Mouse (Mus musculus) MEL (cell line): ENCODE results near the gene Tnfrsf1a. TPM values are rescaled to one million over a fixed set of nuclear protein-coding genes. Genes with fewer than 3 reads are reported as not detected.

Experiments
- DNase-seq: peaks from one replicate; pipeline ENCODE4 v3.0.0; 2011; ENCODE audit warnings: low read depth, low spot score
- H3K27ac ChIP-seq: 2 replicates; pipeline ENCODE4 v1.5.1; 2012; ENCODE audit warnings: low read depth, mild to moderate bottlenecking, control low read depth, low read length, moderate library complexity; ENCODE audit not compliant: control insufficient read depth
- H3K27me3 ChIP-seq, 2 experiments: fragments of 150-350 bp in 1 of 2; sonication (generic) in 1 of 2; 2 replicates each; pipeline ENCODE4 v1.6.1; 2012; ENCODE audit warnings: low read length in 2 of 2, mild to moderate bottlenecking in 2 of 2, improper control_type of control experiment in 1 of 2, moderate library complexity in 1 of 2; ENCODE audit not compliant: insufficient read depth in 2 of 2, control insufficient read depth in 1 of 2
- H3K36me3 ChIP-seq, 2 experiments: 2 replicates each; pipeline ENCODE4 v1.6.1; 2012 to 2014; ENCODE audit warnings: low read length in 2 of 2, improper control_type of control experiment in 1 of 2, inconsistent platforms in 1 of 2, mild to moderate bottlenecking in 1 of 2; ENCODE audit not compliant: insufficient read depth in 2 of 2, control insufficient read depth in 1 of 2
- H3K4me1 ChIP-seq, 2 experiments: fragments of 150-350 bp in 1 of 2; sonication (generic) in 1 of 2; 2 replicates each; pipeline ENCODE4 v1.6.1; 2012; ENCODE audit warnings: low read length in 2 of 2, improper control_type of control experiment in 1 of 2, mild to moderate bottlenecking in 1 of 2; ENCODE audit not compliant: insufficient read depth in 2 of 2, control insufficient read depth in 1 of 2
- H3K4me3 ChIP-seq, 2 experiments: fragments of 150-350 bp in 1 of 2; sonication (generic) in 1 of 2; 2 replicates each; pipeline ENCODE4 v1.5.1; 2012; ENCODE audit warnings: low read depth in 2 of 2, low read length in 2 of 2, mild to moderate bottlenecking in 2 of 2, moderate library complexity in 2 of 2, control low read depth in 1 of 2, improper control_type of control experiment in 1 of 2; ENCODE audit not compliant: control insufficient read depth in 1 of 2, insufficient read depth in 1 of 2
- H3K79me2 ChIP-seq: 2 replicates; pipeline ENCODE4 v1.6.1; 2012; ENCODE audit warnings: mild to moderate bottlenecking, low read length, moderate library complexity; ENCODE audit not compliant: control insufficient read depth, poor library complexity, insufficient read depth
- H3K9ac ChIP-seq: 2 replicates; pipeline ENCODE4 v1.6.1; 2012; ENCODE audit warnings: low read depth, mild to moderate bottlenecking, control low read depth, low read length, moderate library complexity; ENCODE audit not compliant: control insufficient read depth, poor library complexity, severe bottlenecking
- H3K9me3 ChIP-seq: fragments of 150-350 bp; sonication (generic); replicated peaks from 2 replicates; pipeline ENCODE4 v1.6.1; 2012; ENCODE audit warnings: mild to moderate bottlenecking, low read length, improper control_type of control experiment, moderate library complexity; ENCODE audit not compliant: insufficient read depth
- BHLHE40 ChIP-seq: IDR thresholded peaks from 2 replicates; pipeline ENCODE4 v1.6.1; 2012; ENCODE audit warnings: low read depth, mild to moderate bottlenecking, inconsistent platforms, low read length, improper control_type of control experiment, borderline replicate concordance
- CHD1 ChIP-seq: IDR thresholded peaks from 2 replicates; pipeline ENCODE4 v1.6.1; 2012; ENCODE audit warnings: low read depth, mild to moderate bottlenecking, inconsistent platforms, low read length, improper control_type of control experiment
- CTCF ChIP-seq, 3 experiments: IDR thresholded peaks in 2 of 3; conservative IDR thresholded peaks in 1 of 3; 2 replicates each; pipeline ENCODE4 v1.5.1; 2011 to 2012; ENCODE audit warnings: low read length in 3 of 3, low read depth in 2 of 3, mild to moderate bottlenecking in 2 of 3, improper control_type of control experiment in 1 of 3, inconsistent platforms in 1 of 3, mixed read lengths in 1 of 3, moderate library complexity in 1 of 3; ENCODE audit not compliant: control insufficient read depth in 1 of 3, insufficient read depth in 1 of 3, poor library complexity in 1 of 3, severe bottlenecking in 1 of 3
- ELF1 ChIP-seq: IDR thresholded peaks from 2 replicates; pipeline ENCODE4 v1.6.1; 2014; ENCODE audit warnings: low read depth, mild to moderate bottlenecking, inconsistent platforms, low read length, improper control_type of control experiment, moderate library complexity
- EP300 ChIP-seq, 2 experiments: IDR thresholded peaks; 2 replicates each; pipeline ENCODE4 v1.6.1; 2011; ENCODE audit warnings: improper control_type of control experiment in 2 of 2, low read length in 2 of 2, low read depth in 1 of 2, mild to moderate bottlenecking in 1 of 2
- ETS1 ChIP-seq: IDR thresholded peaks from 2 replicates; pipeline ENCODE4 v1.6.1; 2012; ENCODE audit warnings: low read depth, mild to moderate bottlenecking, inconsistent platforms, low read length, improper control_type of control experiment, moderate library complexity
- GATA1 ChIP-seq: IDR thresholded peaks from 2 replicates; pipeline ENCODE4 v1.6.1; 2011; ENCODE audit warnings: low read depth, low read length, improper control_type of control experiment
- KAT2A ChIP-seq: conservative IDR thresholded peaks from 2 replicates; pipeline ENCODE4 v1.6.1; 2012; ENCODE audit warnings: low read depth, low read length, improper control_type of control experiment, inconsistent platforms
- MAZ ChIP-seq: IDR thresholded peaks from 2 replicates; pipeline ENCODE4 v1.6.1; 2012; ENCODE audit warnings: low read depth, mild to moderate bottlenecking, inconsistent platforms, low read length, improper control_type of control experiment
- MEF2A ChIP-seq: IDR thresholded peaks from 2 replicates; pipeline ENCODE4 v1.6.1; 2014; ENCODE audit warnings: low read depth, mild to moderate bottlenecking, inconsistent platforms, low read length, improper control_type of control experiment; ENCODE audit not compliant: poor library complexity, insufficient replicate concordance, severe bottlenecking; ENCODE audit errors: extremely low read depth
- MYB ChIP-seq: IDR thresholded peaks from 2 replicates; pipeline ENCODE4 v1.6.1; 2011; ENCODE audit warnings: mild to moderate bottlenecking, low read depth, low read length, improper control_type of control experiment
- MYC ChIP-seq: IDR thresholded peaks from 2 replicates; pipeline ENCODE4 v1.6.1; 2011; ENCODE audit warnings: low read depth, mild to moderate bottlenecking, low read length, improper control_type of control experiment, moderate library complexity
- NRF1 ChIP-seq: IDR thresholded peaks from 2 replicates; pipeline ENCODE4 v1.6.1; 2014; ENCODE audit warnings: low read depth, mild to moderate bottlenecking, inconsistent platforms, low read length, improper control_type of control experiment, moderate library complexity; ENCODE audit not compliant: poor library complexity, insufficient read depth, severe bottlenecking
- POLR2AphosphoS2 ChIP-seq: IDR thresholded peaks from 2 replicates; pipeline ENCODE4 v1.6.1; 2011; ENCODE audit warnings: low read length, improper control_type of control experiment
- RCOR1 ChIP-seq: IDR thresholded peaks from 2 replicates; pipeline ENCODE4 v1.6.1; 2012; ENCODE audit warnings: low read depth, mild to moderate bottlenecking, inconsistent platforms, low read length, improper control_type of control experiment
- SIN3A ChIP-seq: IDR thresholded peaks from 2 replicates; pipeline ENCODE4 v1.6.1; 2012; ENCODE audit warnings: low read length, improper control_type of control experiment, inconsistent platforms
- SMC3 ChIP-seq: IDR thresholded peaks from 2 replicates; pipeline ENCODE4 v1.6.1; 2011; ENCODE audit warnings: low read depth, low read length, improper control_type of control experiment
- TAL1 ChIP-seq: IDR thresholded peaks from 2 replicates; pipeline ENCODE4 v1.6.1; 2012; ENCODE audit warnings: mild to moderate bottlenecking, inconsistent platforms, low read length, moderate library complexity, mixed read lengths
- TBP ChIP-seq: IDR thresholded peaks from 2 replicates; pipeline ENCODE4 v1.8.0; 2011; ENCODE audit warnings: low read depth, low read length, improper control_type of control experiment
- USF2 ChIP-seq, 2 experiments: IDR thresholded peaks; 2 replicates each; pipeline ENCODE4 v1.6.1; 2011 to 2012; ENCODE audit warnings: improper control_type of control experiment in 2 of 2, low read length in 2 of 2, borderline replicate concordance in 1 of 2, inconsistent platforms in 1 of 2, low read depth in 1 of 2, mild to moderate bottlenecking in 1 of 2; ENCODE audit not compliant: insufficient read depth in 1 of 2
- ZKSCAN1 ChIP-seq: IDR thresholded peaks from 2 replicates; pipeline ENCODE4 v1.6.1; 2012; ENCODE audit warnings: low read depth, mild to moderate bottlenecking, inconsistent platforms, low read length, improper control_type of control experiment, moderate library complexity
- polyA plus RNA-seq, 2 experiments: library from polyadenylated mRNA; stranded (reverse) in 1 of 2; unstranded in 1 of 2; fragments of >175 nt in 1 of 2; fragments of >200 nt in 1 of 2; gene quantifications; 2 replicates each; pipeline versions ENCODE4 v1.2.1 to v1.2.4; 2012; ENCODE audit warnings: low replicate concordance in 2 of 2, low read depth in 1 of 2; ENCODE audit not compliant: insufficient read length in 2 of 2, insufficient read depth in 1 of 2, missing spikeins in 1 of 2
- total RNA-seq: library from RNA; depleted of rRNA; stranded (reverse); fragments of 300-350 nt; gene quantifications from 2 replicates; pipeline ENCODE4 v1.2.3, GENCODE M21; 2012

The Tnfrsf1a gene
- total and polyA plus RNA-seq, 3 experiments: 22.0 to 43.4 TPM; not detected in 1

GRCm38 (mm10) chr6:125349575-125350230 is 541 bp downstream of the Tnfrsf1a start (continued):
- TF ChIP-seq USF2 (IDR thresholded peaks at IDR 0.05; ENCODE audit: borderline replicate concordance in 1 of 2, insufficient read depth in 1 of 2, low read depth in 1 of 2, low read length in 2 of 2) (no peak), TAL1 (no peak), ZKSCAN1 (no peak), CTCF (IDR thresholded peaks at IDR 0.05 in 2 of 3, conservative IDR thresholded peaks at IDR 0.05 in 1 of 3; ENCODE audit: control insufficient read depth in 1 of 3, insufficient read depth in 1 of 3, low read depth in 2 of 3, low read length in 3 of 3, poor library complexity in 1 of 3, severe bottlenecking in 1 of 3) (no peak), SMC3 (no peak), NRF1 (no peak), MEF2A (no peak), MYC (no peak), GATA1 (no peak), KAT2A (no peak)

GRCm38 (mm10) chr6:125350231-125350994 is 1.3 kb downstream of the Tnfrsf1a start:
- Histone ChIP-seq H3K4me1 (peaks cover 18 to 61% of the 10 kb centered on the region in 2 experiments), H3K9me3 (no peaks in the 10 kb centered on the region), H3K27me3 (no peaks in the 10 kb centered on the region), H3K36me3 (peaks cover 0 to 44% of the 10 kb centered on the region in 2 experiments; a peak in 2 of 4 replicates), H3K9ac (peak overlapping the region; percentile 87), H3K27ac (peak overlapping the region; percentile 75), H3K4me3 (peak overlapping the region; percentile 81 to 93), H3K79me2 (peaks cover 28% of the 10 kb centered on the region)
- DNase-seq: peak; percentile 82
- TF ChIP-seq BHLHE40 (no peak), GATA1 (no peak; the same call in 1 of the 2 replicates), MEF2A (no peak), ETS1 (0 out of 2 replicates have a peak, but pooled peaks have one; percentile 14), EP300 (IDR thresholded peaks at IDR 0.05; ENCODE audit: low read depth in 1 of 2, low read length in 2 of 2) (no peak), CTCF (IDR thresholded peaks at IDR 0.05 in 2 of 3, conservative IDR thresholded peaks at IDR 0.05 in 1 of 3; ENCODE audit: control insufficient read depth in 1 of 3, insufficient read depth in 1 of 3, low read depth in 2 of 3, low read length in 3 of 3, poor library complexity in 1 of 3, severe bottlenecking in 1 of 3) (no peak), NRF1 (no peak), ELF1 (no peak), SIN3A (peak; percentile 65), MAZ (0 out of 2 replicates have a peak, but pooled peaks have one; percentile 38), CHD1 (0 out of 2 replicates have a peak, but pooled peaks have one; percentile 25), POLR2AphosphoS2 (no peak), MYB (no peak), RCOR1 (no peak), TAL1 (no peak), TBP (peak; percentile 54; the same call in 1 of the 2 replicates)
